Mouse (Mus musculus) megakaryocyte progenitor cell, adult 5-6 weeks (primary cell): ENCODE data around the gene March6. TPM values are rescaled to one million over a fixed set of nuclear protein-coding genes. Genes with fewer than 3 reads are reported as not detected.

Experiments used
- ATAC-seq: replicated peaks from 2 replicates; pipeline ENCODE4 v1.8.0; 2016; ENCODE audit warnings: mild to moderate bottlenecking, moderate TSS enrichment, inconsistent platforms; ENCODE audit not compliant: poor library complexity
- total RNA-seq, 2 experiments: library from RNA; stranded (forward) in 1 of 2; stranded (reverse) in 1 of 2; fragments of 157-497, 149-512 nt in 1 of 2; fragments of 200-1000 nt in 1 of 2; gene quantifications; 2 replicates each; pipeline versions ENCODE4 v1.2.3 to v1.2.4; 2015 to 2017

March6 gene
- total RNA-seq, 2 experiments from 2014 or later: 28.8 to 42.5 TPM

GRCm38 (mm10) chr15:31543246-31543645, 12.4 kb upstream of the March6 start:
- 0 out of 2 replicates have a peak, but pooled peaks have one; percentile 3 for ATAC-seq

GRCm38 (mm10) chr15:31542013-31542958, 11.4 kb upstream of the March6 start:
- peak; percentile 43 for ATAC-seq

- ATAC-seq: peak; percentile 12; the same call in 1 of the 2 replicates
Observed at GRCm38 (mm10) chr15:31540513-31540802, 9.6 kb upstream of the March6 start.

GRCm38 (mm10) chr15:31539643-31540512, 9.0 kb upstream of the March6 start:
- peak; percentile 59 for ATAC-seq

- no peak for ATAC-seq
Observed at GRCm38 (mm10) chr15:31538346-31538745, 7.5 kb upstream of the March6 start.

GRCm38 (mm10) chr15:31537706-31538105, 6.9 kb upstream of the March6 start:
- ATAC-seq: no peak

GRCm38 (mm10) chr15:31536051-31536737, 5.3 kb upstream of the March6 start:
- peak; percentile 20 for ATAC-seq

GRCm38 (mm10) chr15:31535259-31535855, 4.5 kb upstream of the March6 start:
- no peak for ATAC-seq

- ATAC-seq: no peak
Observed at GRCm38 (mm10) chr15:31534421-31535258, 3.8 kb upstream of the March6 start.

GRCm38 (mm10) chr15:31533529-31533928, 2.7 kb upstream of the March6 start:
- peak; percentile 42 for ATAC-seq

GRCm38 (mm10) chr15:31532331-31533021, 1.6 kb upstream of the March6 start:
- ATAC-seq: peak; percentile 10

GRCm38 (mm10) chr15:31531446-31532330, 835 bp upstream of the March6 start:
- peak; percentile 45 for ATAC-seq

- ATAC-seq: no peak
Observed at GRCm38 (mm10) chr15:31529811-31530658, 818 bp downstream of the March6 start.

- no peak for ATAC-seq
Observed at GRCm38 (mm10) chr15:31529103-31529502, 1.8 kb downstream of the March6 start.

GRCm38 (mm10) chr15:31528477-31528876, 2.4 kb downstream of the March6 start:
- ATAC-seq: no peak

GRCm38 (mm10) chr15:31526463-31526862, 4.4 kb downstream of the March6 start:
- no peak for ATAC-seq

GRCm38 (mm10) chr15:31519000-31519399, 11.9 kb downstream of the March6 start:
- ATAC-seq: no peak
